Mouse (Mus musculus): ENCODE results near the gene Slain1. TPM values are rescaled to one million over a fixed set of nuclear protein-coding genes. Genes with fewer than 3 reads are reported as not detected.

Slain1 gene
- 85.2 and 92.3 TPM in 2 replicates for polyA plus RNA-seq (2012; rRNA removed)

GRCm38 (mm10) chr14:103649896-103650334, at the start of gene Slain1:
TSS of gene Slain1 (plus strand) at chr14:103650228.
- WGBS, result under 1% methylated on average over 32 of the region's 32 CpGs

GRCm38 (mm10) chr14:103608063-103608462, 42.0 kb upstream of the Slain1 start:
- H3K4me1 ChIP-seq (ENCODE audit: control insufficient read depth, insufficient read depth, low read length), result no peaks in the 10 kb centered on the region
- H3K27me3 ChIP-seq (ENCODE audit: control insufficient read depth, insufficient read depth, low read length), result no peaks in the 10 kb centered on the region
- H3K27ac ChIP-seq (ENCODE audit: insufficient read depth, low read length), result no peak overlapping the region
- no peak overlapping the region for H3K4me3 ChIP-seq (replicated peaks; ENCODE audit: insufficient read depth, low read depth, low read length)
- TF ChIP-seq CTCF (IDR thresholded peaks at IDR 0.05; ENCODE audit: borderline replicate concordance, insufficient read depth, low read depth, low read length), result no peak
- no peak for TF ChIP-seq POLR2A (IDR thresholded peaks at IDR 0.05; ENCODE audit: borderline replicate concordance, insufficient read depth, low read length)
- no peak for DNase-seq
- 87% methylated on average over 8 of the region's 8 CpGs for WGBS

More at GRCm38 (mm10) chr14:103649896-103650334, at the start of gene Slain1:
- no peaks in the 10 kb centered on the region for H3K27me3 ChIP-seq (ENCODE audit: control insufficient read depth, insufficient read depth, low read length)
- peak within 1 kb of the TSS; percentile 55 for H3K27ac ChIP-seq (ENCODE audit: insufficient read depth, low read length)
- TF ChIP-seq CTCF (IDR thresholded peaks at IDR 0.05; ENCODE audit: borderline replicate concordance, insufficient read depth, low read depth, low read length) (no peak), POLR2A (IDR thresholded peaks at IDR 0.05; ENCODE audit: borderline replicate concordance, insufficient read depth, low read length) (peak; percentile 93)
- H3K4me1 ChIP-seq (ENCODE audit: control insufficient read depth, insufficient read depth, low read length), result peaks cover 3% of the 10 kb centered on the region; the same call in 1 of the 2 replicates
- DNase-seq, result peak; percentile 97
- peak within 1 kb of the TSS; percentile 98 for H3K4me3 ChIP-seq (replicated peaks; ENCODE audit: insufficient read depth, low read depth, low read length)

- 59% methylated on average over 6 of the region's 6 CpGs for WGBS
- Histone ChIP-seq H3K27me3 (ENCODE audit: control insufficient read depth, insufficient read depth, low read length) (no peaks in the 10 kb centered on the region), H3K27ac (ENCODE audit: insufficient read depth, low read length) (no peak overlapping the region), H3K4me3 (replicated peaks; ENCODE audit: insufficient read depth, low read depth, low read length) (no peak overlapping the region), H3K4me1 (ENCODE audit: control insufficient read depth, insufficient read depth, low read length) (no peaks in the 10 kb centered on the region)
- TF ChIP-seq POLR2A (IDR thresholded peaks at IDR 0.05; ENCODE audit: borderline replicate concordance, insufficient read depth, low read length) (no peak), CTCF (IDR thresholded peaks at IDR 0.05; ENCODE audit: borderline replicate concordance, insufficient read depth, low read depth, low read length) (no peak)
- DNase-seq, result no peak
Observed at GRCm38 (mm10) chr14:103613573-103614271, 36.3 kb upstream of the Slain1 start.

GRCm38 (mm10) chr14:103614272-103614587, 35.8 kb upstream of the Slain1 start:
- Histone ChIP-seq H3K4me1 (ENCODE audit: control insufficient read depth, insufficient read depth, low read length) (no peaks in the 10 kb centered on the region), H3K4me3 (replicated peaks; ENCODE audit: insufficient read depth, low read depth, low read length) (no peak overlapping the region), H3K27ac (ENCODE audit: insufficient read depth, low read length) (no peak overlapping the region), H3K27me3 (ENCODE audit: control insufficient read depth, insufficient read depth, low read length) (no peaks in the 10 kb centered on the region)
- TF ChIP-seq POLR2A (IDR thresholded peaks at IDR 0.05; ENCODE audit: borderline replicate concordance, insufficient read depth, low read length), result no peak
- no peak for TF ChIP-seq CTCF (IDR thresholded peaks at IDR 0.05; ENCODE audit: borderline replicate concordance, insufficient read depth, low read depth, low read length)
- WGBS, result 88% methylated on average over 4 of the region's 4 CpGs
- no peak for DNase-seq

GRCm38 (mm10) chr14:103619756-103620155, 30.3 kb upstream of the Slain1 start:
- TF ChIP-seq CTCF (IDR thresholded peaks at IDR 0.05; ENCODE audit: borderline replicate concordance, insufficient read depth, low read depth, low read length) (no peak), POLR2A (IDR thresholded peaks at IDR 0.05; ENCODE audit: borderline replicate concordance, insufficient read depth, low read length) (no peak)
- Histone ChIP-seq H3K27me3 (ENCODE audit: control insufficient read depth, insufficient read depth, low read length) (no peaks in the 10 kb centered on the region), H3K4me1 (ENCODE audit: control insufficient read depth, insufficient read depth, low read length) (no peaks in the 10 kb centered on the region), H3K27ac (ENCODE audit: insufficient read depth, low read length) (no peak overlapping the region), H3K4me3 (replicated peaks; ENCODE audit: insufficient read depth, low read depth, low read length) (no peak overlapping the region)
- no peak for DNase-seq
- WGBS, result 91% methylated on average over 4 of the region's 4 CpGs

- 93% methylated on average over 2 of the region's 2 CpGs for WGBS
- Histone ChIP-seq H3K4me3 (replicated peaks; ENCODE audit: insufficient read depth, low read depth, low read length) (no peak overlapping the region), H3K4me1 (ENCODE audit: control insufficient read depth, insufficient read depth, low read length) (no peaks in the 10 kb centered on the region), H3K27me3 (ENCODE audit: control insufficient read depth, insufficient read depth, low read length) (no peaks in the 10 kb centered on the region), H3K27ac (ENCODE audit: insufficient read depth, low read length) (no peak overlapping the region)
- DNase-seq, result no peak
- TF ChIP-seq POLR2A (IDR thresholded peaks at IDR 0.05; ENCODE audit: borderline replicate concordance, insufficient read depth, low read length) (no peak), CTCF (IDR thresholded peaks at IDR 0.05; ENCODE audit: borderline replicate concordance, insufficient read depth, low read depth, low read length) (no peak)
Observed at GRCm38 (mm10) chr14:103621207-103621606, 28.8 kb upstream of the Slain1 start.

- Histone ChIP-seq H3K4me1 (ENCODE audit: control insufficient read depth, insufficient read depth, low read length) (no peaks in the 10 kb centered on the region), H3K4me3 (replicated peaks; ENCODE audit: insufficient read depth, low read depth, low read length) (no peak overlapping the region), H3K27ac (ENCODE audit: insufficient read depth, low read length) (no peak overlapping the region), H3K27me3 (ENCODE audit: control insufficient read depth, insufficient read depth, low read length) (no peaks in the 10 kb centered on the region)
- TF ChIP-seq POLR2A (IDR thresholded peaks at IDR 0.05; ENCODE audit: borderline replicate concordance, insufficient read depth, low read length), result no peak
- no peak for TF ChIP-seq CTCF (IDR thresholded peaks at IDR 0.05; ENCODE audit: borderline replicate concordance, insufficient read depth, low read depth, low read length)
- WGBS, result 92% methylated on average over 6 of the region's 6 CpGs
- no peak for DNase-seq
Observed at GRCm38 (mm10) chr14:103626100-103626499, 23.9 kb upstream of the Slain1 start.

- WGBS, result 75% methylated on average over 7 of the region's 7 CpGs
- DNase-seq, result no peak
- H3K27me3 ChIP-seq (ENCODE audit: control insufficient read depth, insufficient read depth, low read length), result no peaks in the 10 kb centered on the region
- no peak overlapping the region for H3K27ac ChIP-seq (ENCODE audit: insufficient read depth, low read length)
- H3K4me1 ChIP-seq (ENCODE audit: control insufficient read depth, insufficient read depth, low read length), result no peaks in the 10 kb centered on the region
- TF ChIP-seq CTCF (IDR thresholded peaks at IDR 0.05; ENCODE audit: borderline replicate concordance, insufficient read depth, low read depth, low read length), result no peak
- no peak for TF ChIP-seq POLR2A (IDR thresholded peaks at IDR 0.05; ENCODE audit: borderline replicate concordance, insufficient read depth, low read length)
- no peak overlapping the region for H3K4me3 ChIP-seq (replicated peaks; ENCODE audit: insufficient read depth, low read depth, low read length)
Observed at GRCm38 (mm10) chr14:103629639-103630364, 20.2 kb upstream of the Slain1 start.
